13 mouse cellular contexts compared by ENCODE assay signal in genomic region chr8:35218327-35218726, GRCm38 (mm10).
A peak's percentile ranks its signal among the peaks of the same experiment; 100 is the strongest.
DNase-seq lines count a peak whose midpoint lies in the region; ATAC-seq and TF ChIP-seq lines count a peak whose summit lies in the region.
"Had no signal": no experiment of that assay in that cellular context is flagged by ENCODE, and none has a peak within 500 bp of the region (broad histone marks: within the 10 kb centered on the region; RNA-seq: fewer than 3 reads in every experiment).

No protein-coding gene starts in this region.

- H3K4me1 ChIP-seq in lung, postnatal 0 days (ENCODE audit: insufficient read depth, low read depth, low read length) = no peaks in the 10 kb centered on the region
- peaks cover 3% of the 10 kb centered on the region for H3K4me1 ChIP-seq in thymus, adult 2 months (replicated peaks; ENCODE audit: control insufficient read depth, insufficient read depth, low read length)
- H3K4me1 ChIP-seq: forebrain, embryonic 12.5 days; intestine, embryonic 15.5 days had no signal

- TF ChIP-seq EP300 in lung, postnatal 0 days (IDR thresholded peaks at IDR 0.05) = no peak

- no peaks in the 10 kb centered on the region for H3K27me3 ChIP-seq in lung, postnatal 0 days (replicated peaks; ENCODE audit: insufficient read depth, low read length)
- H3K27me3 ChIP-seq in thymus, adult 2 months (ENCODE audit: control insufficient read depth, insufficient read depth, low read length) = no peaks in the 10 kb centered on the region
- H3K27me3 ChIP-seq: forebrain, embryonic 12.5 days; intestine, embryonic 15.5 days had no signal

- H3K4me2 ChIP-seq in lung, postnatal 0 days (replicated peaks; ENCODE audit: low read depth, low read length) = no peak overlapping the region
- H3K4me2 ChIP-seq: forebrain, embryonic 12.5 days; intestine, embryonic 15.5 days; liver, embryonic 11.5 days had no signal

- ATAC-seq in lung, postnatal 0 days = no peak
- ATAC-seq in megakaryocyte-erythroid progenitor cell, adult 5-6 weeks (replicated peaks; ENCODE audit: low FRiP score, low TSS enrichment, poor library complexity, severe bottlenecking) = 0 out of 2 replicates have a peak, but pooled peaks have one; percentile 34
- ATAC-seq: intestine, embryonic 15.5 days had no signal

- TF ChIP-seq CTCF in lung, postnatal 0 days (IDR thresholded peaks at IDR 0.05) = no peak
- no peak for TF ChIP-seq CTCF in thymus, adult 2 months (IDR thresholded peaks at IDR 0.05; ENCODE audit: borderline replicate concordance, control insufficient read depth, extremely low read depth, insufficient read depth, low read length, poor library complexity)

- H3K9ac ChIP-seq in lung, postnatal 0 days (replicated peaks; ENCODE audit: low read depth) = no peak overlapping the region
- H3K9ac ChIP-seq: forebrain, embryonic 12.5 days; intestine, embryonic 15.5 days had no signal

- no peak for TF ChIP-seq POLR2A in thymus, adult 2 months (IDR thresholded peaks at IDR 0.05; ENCODE audit: control insufficient read depth, extremely low read depth, insufficient read depth, low read length, poor library complexity)

- DNase-seq in gastrocnemius, adult 8-10 months (ENCODE audit: low spot score in 2 of 2) = peak; percentile 39 to 64
- DNase-seq in gastrocnemius, postnatal 4 days (ENCODE audit: low spot score in 2 of 2) = no peak
- peak; percentile 9 to 29 for DNase-seq in lung, adult 18-20 months
- DNase-seq in lung, postnatal 0 days (ENCODE audit: low spot score) = no peak
- peak; percentile 62 to 70 for DNase-seq in heart, adult 9 months (ENCODE audit: low spot score in 2 of 2)
- no peak for DNase-seq in spleen, postnatal 36 days (ENCODE audit: low spot score in 2 of 2)
- DNase-seq in thymus, adult 2 months = no peak
- DNase-seq: cerebellum, adult 11 months had no signal

- no peaks in the 10 kb centered on the region for H3K36me3 ChIP-seq in lung, postnatal 0 days (ENCODE audit: insufficient read depth, low read length)
- H3K36me3 ChIP-seq in thymus, adult 2 months (ENCODE audit: control insufficient read depth, insufficient read depth, low read length) = no peaks in the 10 kb centered on the region
- H3K36me3 ChIP-seq: forebrain, embryonic 12.5 days; intestine, embryonic 15.5 days had no signal

- no peak overlapping the region for H3K27ac ChIP-seq in lung, postnatal 0 days (ENCODE audit: low read length)
- no peak overlapping the region for H3K27ac ChIP-seq in thymus, adult 2 months (ENCODE audit: control insufficient read depth, insufficient read depth, low read length)
- H3K27ac ChIP-seq: forebrain, embryonic 12.5 days; intestine, embryonic 15.5 days; left cerebral cortex, adult 2 months had no signal

- no peaks in the 10 kb centered on the region for H3K9me3 ChIP-seq in lung, postnatal 0 days (ENCODE audit: low read length)
- H3K9me3 ChIP-seq: forebrain, embryonic 12.5 days; intestine, embryonic 15.5 days had no signal

- 37% methylated on average over 4 of the region's 4 CpGs for WGBS in lung, postnatal 0 days
- 38% methylated on average over 4 of the region's 4 CpGs for WGBS in thymus, adult 2 months

- H3K4me3 ChIP-seq in lung, postnatal 0 days (ENCODE audit: low read depth, low read length) = no peak overlapping the region
- no peak overlapping the region for H3K4me3 ChIP-seq in thymus, adult 2 months (ENCODE audit: control insufficient read depth, insufficient read depth, low read length)
- H3K4me3 ChIP-seq: forebrain, embryonic 12.5 days; intestine, embryonic 15.5 days; left cerebral cortex, adult 2 months had no signal

Comparison
In these comparisons a context has a peak if more than half of its experiments do, and no peak if none do; other contexts are left out.
1. DNase-seq: peak in gastrocnemius, adult 8-10 months (2 of 2), lung, adult 18-20 months (2 of 2) and heart, adult 9 months (2 of 2); none in gastrocnemius, postnatal 4 days (0 of 2), lung, postnatal 0 days (single experiment), spleen, postnatal 36 days (0 of 2) and thymus, adult 2 months (single experiment).